Mouse (Mus musculus) brown adipose tissue, adult 24 weeks (tissue): ENCODE data around the gene Acads. TPM values are rescaled to one million over a fixed set of nuclear protein-coding genes. Genes with fewer than 3 reads are reported as not detected.

Experiments
- H3K27ac ChIP-seq: fragments of 200-500 bp; replicated peaks from 2 replicates; pipeline ENCODE4 v1.5.1; 2012; ENCODE audit warnings: low read depth, mild to moderate bottlenecking, low read length
- H3K4me1 ChIP-seq: fragments of 200-500 bp; 2 replicates; pipeline ENCODE4 v1.6.1; 2012; ENCODE audit warnings: low read length, mixed read lengths; ENCODE audit not compliant: control insufficient read depth, insufficient read depth, insufficient read length
- H3K4me3 ChIP-seq: fragments of 200-500 bp; 2 replicates; pipeline ENCODE4 v1.5.1; 2012; ENCODE audit warnings: low read depth, mild to moderate bottlenecking, low read length, moderate library complexity; ENCODE audit not compliant: insufficient read depth
- polyA plus RNA-seq: library from polyadenylated mRNA; stranded (reverse); fragments of >200 nt; gene quantifications from 2 replicates; pipeline ENCODE4 v1.2.4, GENCODE M21; 2012; ENCODE audit not compliant: missing spikeins, insufficient read depth, insufficient read length

The Acads gene
- polyA plus RNA-seq, 1 experiment, result 345 TPM

- Histone ChIP-seq H3K4me1 (peaks cover 24% of the 10 kb centered on the region), H3K4me3 (no peak overlapping the region), H3K27ac (peak overlapping the region; percentile 10; the same call in 1 of the 2 replicates)
These were observed 24.4 kb upstream of the Acads start for GRCm38 (mm10) chr5:115143552-115143951.

DNA sequence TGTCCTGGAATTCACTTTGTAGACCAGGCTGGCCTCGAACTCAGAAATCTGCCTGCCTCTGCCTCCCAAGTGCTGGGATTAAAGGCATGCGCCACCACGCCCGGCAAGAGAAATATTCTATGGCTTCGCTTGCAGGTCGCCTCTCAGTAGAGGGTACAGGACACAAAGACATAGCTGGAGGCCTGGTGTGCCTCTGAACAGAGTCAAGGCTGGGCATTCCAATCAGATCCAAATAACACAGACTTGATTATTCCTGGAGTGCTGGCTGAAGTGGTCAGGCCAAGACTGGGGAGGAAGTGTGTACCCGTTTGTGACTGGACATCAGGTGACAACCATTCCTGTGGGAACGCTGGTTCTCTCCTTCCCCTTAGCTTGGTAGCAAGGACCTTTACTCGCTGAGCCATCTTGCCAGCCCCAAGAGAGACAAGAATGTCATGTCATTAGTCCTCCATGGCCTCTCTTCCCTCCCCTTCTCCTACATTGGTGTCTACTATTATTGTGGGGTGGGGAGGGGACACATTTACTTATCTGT lies 23.1 kb upstream of the Acads start:
- H3K4me3 ChIP-seq, result no peak overlapping the region

GRCm38 (mm10) chr5:115140726-115141125 lies 21.6 kb upstream of the Acads start:
- H3K4me3 ChIP-seq, result no peak overlapping the region
- H3K4me1 ChIP-seq, result peaks cover 18% of the 10 kb centered on the region
- no peak overlapping the region for H3K27ac ChIP-seq

More for the DNA sequence above, 23.1 kb upstream of the Acads start:
- H3K4me1 ChIP-seq, result peaks cover 24% of the 10 kb centered on the region
- no peak overlapping the region for H3K27ac ChIP-seq

GRCm38 (mm10) chr5:115139124-115139523 lies 20.0 kb upstream of the Acads start:
- Histone ChIP-seq H3K27ac (no peak overlapping the region), H3K4me3 (no peak overlapping the region), H3K4me1 (peaks cover 11% of the 10 kb centered on the region)

GRCm38 (mm10) chr5:115134234-115135165 lies 15.4 kb upstream of the Acads start, which contains the start of gene Unc119b:
Unc119b (minus strand) TSS chr5:115134975.
- peak within 1 kb of the TSS; percentile 84 for H3K4me3 ChIP-seq
- H3K4me1 ChIP-seq, result peaks cover 11% of the 10 kb centered on the region
- H3K27ac ChIP-seq, result peak within 1 kb of the TSS; percentile 39

DNA sequence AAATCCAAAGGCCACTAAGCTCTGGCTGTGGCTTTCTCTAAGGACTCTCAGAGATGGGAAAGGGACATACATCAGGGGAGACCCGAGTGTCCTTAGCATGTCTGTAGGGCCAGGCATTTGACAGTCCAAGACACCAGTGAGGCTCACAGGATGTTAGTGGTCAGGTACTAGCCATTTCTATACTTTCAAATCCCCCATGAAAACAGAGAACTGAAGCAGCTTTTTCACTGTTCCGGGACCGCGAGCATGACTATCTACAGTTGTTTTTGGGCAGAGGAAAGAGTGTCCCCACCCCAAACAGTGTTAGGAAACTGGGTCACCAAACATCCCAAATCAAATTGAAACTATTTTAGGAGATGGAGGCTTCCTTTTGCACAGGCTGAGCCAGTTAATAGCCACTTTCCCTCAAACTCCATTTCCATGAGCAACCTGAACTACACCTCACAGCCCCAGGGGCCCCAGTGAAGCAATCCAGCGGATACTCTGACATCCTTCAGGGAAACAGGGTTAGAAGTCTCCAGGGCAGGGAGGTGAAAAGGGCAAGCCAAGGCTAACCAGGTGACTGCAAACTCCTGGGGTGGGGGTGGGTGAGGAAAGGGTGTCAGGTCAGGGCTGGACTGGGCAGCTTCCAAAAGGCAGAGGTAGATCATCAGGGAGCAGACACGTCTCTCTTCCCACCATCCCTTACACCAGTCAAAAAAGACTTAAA lies 14.4 kb upstream of the Acads start:
- H3K4me3 ChIP-seq, result peak overlapping the region; percentile 84
- H3K4me1 ChIP-seq, result peaks cover 11% of the 10 kb centered on the region
- peak overlapping the region; percentile 39 for H3K27ac ChIP-seq

- Histone ChIP-seq H3K27ac (no peak overlapping the region), H3K4me1 (peaks cover 11% of the 10 kb centered on the region), H3K4me3 (no peak overlapping the region)
These were observed 13.3 kb upstream of the Acads start for GRCm38 (mm10) chr5:115132465-115132864.

DNA sequence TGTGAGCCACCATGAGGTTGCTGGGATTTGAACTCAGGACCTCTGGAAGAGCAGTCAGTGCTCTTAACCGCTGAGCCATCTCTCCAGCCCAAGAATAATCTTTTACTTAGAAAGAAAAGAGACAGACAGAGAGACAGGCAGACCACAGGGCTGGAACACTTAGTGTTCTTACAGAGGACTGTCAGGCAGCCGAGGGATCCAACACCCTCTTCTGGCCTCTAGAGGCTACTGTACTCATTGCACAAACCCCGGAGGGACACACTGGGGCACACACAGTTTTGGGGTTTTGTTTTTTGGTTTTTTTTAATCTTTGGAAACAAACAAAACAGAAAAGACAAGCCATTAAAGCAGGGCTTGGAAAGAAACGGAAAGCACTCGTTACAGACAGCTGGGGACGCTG lies 10.2 kb upstream of the Acads start:
- Histone ChIP-seq H3K4me1 (peaks cover 11% of the 10 kb centered on the region), H3K27ac (no peak overlapping the region), H3K4me3 (no peak overlapping the region)

GRCm38 (mm10) chr5:115127421-115128179 lies 8.5 kb upstream of the Acads start:
- no peak overlapping the region; the same call in 1 of the 2 replicates for H3K27ac ChIP-seq
- peaks cover 2% of the 10 kb centered on the region; the same call in 1 of the 2 replicates for H3K4me1 ChIP-seq
- H3K4me3 ChIP-seq, result no peak overlapping the region

- H3K27ac ChIP-seq, result no peak overlapping the region; the same call in 1 of the 2 replicates
- H3K4me3 ChIP-seq, result no peak overlapping the region
These were observed 7.6 kb upstream of the Acads start for GRCm38 (mm10) chr5:115126578-115127312.

DNA sequence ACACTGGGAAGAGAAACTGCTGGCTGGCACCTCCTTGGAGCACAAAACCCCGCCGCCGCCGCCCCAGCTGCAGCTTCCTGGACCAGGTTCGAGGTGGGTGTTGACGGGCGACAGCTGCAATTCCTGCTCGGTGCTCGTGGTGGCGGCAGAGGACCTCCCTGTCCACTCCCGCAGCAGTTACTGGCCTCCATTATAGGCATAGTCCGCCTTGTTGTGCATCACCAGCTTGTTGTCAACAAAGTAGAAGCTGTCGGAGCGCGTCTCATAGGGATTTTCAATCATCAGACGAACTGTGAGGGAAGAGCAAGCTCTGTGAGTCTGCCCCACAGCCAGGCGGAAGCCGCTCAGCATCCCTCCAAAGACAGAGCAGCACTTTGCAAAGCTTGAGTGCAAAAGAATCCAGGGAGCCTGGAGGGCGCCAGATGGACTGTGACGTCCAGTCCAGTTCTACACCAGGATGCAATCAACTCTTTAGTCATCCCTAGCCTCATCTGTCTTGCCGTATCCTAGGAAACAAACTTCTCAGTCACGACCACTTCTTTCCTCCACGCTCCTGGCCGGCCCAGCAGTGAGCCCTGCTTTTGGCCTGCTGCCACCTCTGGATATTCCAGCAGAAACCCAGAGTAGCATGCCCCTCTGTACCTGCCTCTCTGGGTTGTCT lies 6.2 kb upstream of the Acads start:
- H3K4me3 ChIP-seq, result no peak overlapping the region
- no peak overlapping the region for H3K27ac ChIP-seq
- H3K4me1 ChIP-seq, result 0 out of 2 replicates have a peak, but pooled peaks cover 2% of the 10 kb centered on the region

More at GRCm38 (mm10) chr5:115126578-115127312, 7.6 kb upstream of the Acads start:
- 0 out of 2 replicates have a peak, but pooled peaks cover 2% of the 10 kb centered on the region for H3K4me1 ChIP-seq

- no peak overlapping the region for H3K27ac ChIP-seq
- no peak overlapping the region for H3K4me3 ChIP-seq
- H3K4me1 ChIP-seq, result 0 out of 2 replicates have a peak, but pooled peaks cover 2% of the 10 kb centered on the region
These were observed 5.5 kb upstream of the Acads start for GRCm38 (mm10) chr5:115124690-115125089.

DNA sequence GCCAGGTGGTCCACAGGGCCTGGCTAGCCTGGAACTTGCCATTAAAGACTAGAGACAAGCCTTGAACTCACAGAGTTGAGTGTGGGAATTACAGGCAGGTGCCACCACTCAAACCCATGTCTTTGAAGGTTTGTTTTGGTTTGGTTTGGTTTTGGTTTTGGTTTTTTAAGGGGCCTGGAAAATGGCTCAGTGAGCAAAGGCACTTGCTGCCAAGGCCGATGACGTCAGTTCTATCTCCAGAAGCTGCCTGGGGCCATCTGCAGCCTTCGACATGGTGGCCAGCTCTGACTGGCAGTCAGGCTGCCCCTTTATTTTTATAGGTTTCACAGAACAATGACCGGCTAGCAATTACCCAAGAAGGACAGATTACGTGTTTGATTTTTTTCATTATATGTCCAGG lies 1.8 kb upstream of the Acads start:
- Histone ChIP-seq H3K4me1 (peaks cover 4% of the 10 kb centered on the region; the same call in 1 of the 2 replicates), H3K27ac (no peak overlapping the region), H3K4me3 (no peak overlapping the region)
